Mouse (Mus musculus) lung, adult 2 months (tissue): ENCODE measurements around the gene Cdkl1. TPM values are rescaled to one million over a fixed set of nuclear protein-coding genes. Genes with fewer than 3 reads are reported as not detected.

ENCODE experiments used
- DNase-seq: peaks from one replicate; pipeline ENCODE4 v3.0.0; 2022
- H3K4me1 ChIP-seq: fragments of 200-500 bp; 2 replicates; pipeline ENCODE4 v1.6.1; 2011; ENCODE audit warnings: low read length; ENCODE audit not compliant: control insufficient read depth, insufficient read depth
- H3K4me3 ChIP-seq: fragments of 200-500 bp; replicated peaks from 2 replicates; pipeline ENCODE3; 2011; ENCODE audit warnings: low read depth, mild to moderate bottlenecking, control low read depth, low read length; ENCODE audit errors: extremely low read depth
- CTCF ChIP-seq: fragments of 200-500 bp; IDR thresholded peaks from 2 replicates; pipeline ENCODE4 v1.5.1; 2011; ENCODE audit warnings: mild to moderate bottlenecking, low read length, control low read depth; ENCODE audit not compliant: insufficient read depth
- POLR2A ChIP-seq: fragments of 200-500 bp; IDR thresholded peaks from 2 replicates; pipeline ENCODE4 v1.6.1; 2011; ENCODE audit warnings: low read depth, mild to moderate bottlenecking, control low read depth, low read length, borderline replicate concordance; ENCODE audit errors: extremely low read depth
- WGBS: fragments of 180-500 bp; shearing (Covaris S2); methylation state at CpG from one replicate; pipeline ENCODE4 v1.1.7; 2018; 5-methylcytosine and 5-hydroxymethylcytosine counted together
- polyA plus RNA-seq: library from polyadenylated mRNA; depleted of rRNA; stranded (reverse); fragments of >200 nt; gene quantifications from 2 replicates; pipeline ENCODE4 v1.2.3, GENCODE M21; 2012

The Cdkl1 gene
- polyA plus RNA-seq, 1 experiment: 1.8 TPM

DNA sequence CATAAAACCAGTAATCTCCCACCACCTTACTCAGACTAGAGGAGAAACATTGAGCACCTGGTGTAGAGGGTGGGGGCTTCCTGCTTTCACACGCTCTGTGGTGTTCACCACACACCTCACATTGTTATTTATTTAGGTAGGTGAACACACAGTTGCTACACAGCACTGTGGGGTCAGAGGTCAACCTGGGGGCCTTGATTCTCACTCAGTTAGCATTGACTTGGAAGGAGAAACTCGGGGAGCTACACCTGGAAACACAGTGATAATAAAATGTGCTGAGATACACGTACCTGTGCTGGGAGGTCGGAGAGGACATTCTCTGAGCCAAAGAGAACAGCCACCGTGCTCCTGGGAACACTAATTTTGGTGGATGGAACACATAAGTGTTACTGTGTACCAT is 2.7 kb downstream of the Cdkl1 start:
- 88% methylated on average over 5 of the region's 5 CpGs for WGBS
- no peak for TF ChIP-seq POLR2A
- no peak for TF ChIP-seq CTCF
- DNase-seq: no peak
- Histone ChIP-seq H3K4me3 (no peak overlapping the region), H3K4me1 (peaks cover 7% of the 10 kb centered on the region)

DNA sequence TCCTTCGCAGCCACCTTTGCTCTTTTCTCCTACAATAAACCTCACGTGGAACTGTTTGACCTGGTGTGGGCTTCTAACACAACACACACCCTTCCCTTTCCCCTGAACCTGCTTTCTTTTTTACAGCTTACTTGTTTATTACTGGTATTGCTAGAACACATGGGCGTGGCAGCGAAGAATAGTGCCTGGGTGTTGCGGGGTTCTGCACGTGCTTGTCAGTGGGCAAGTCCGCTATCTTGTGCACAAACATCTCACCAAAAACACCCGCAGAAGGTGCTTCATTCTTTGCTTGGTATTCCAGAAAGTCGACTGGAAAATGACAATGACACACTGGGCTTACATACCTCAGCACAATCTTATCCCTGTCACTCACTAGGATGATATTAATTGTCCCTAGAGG is 5.6 kb downstream of the Cdkl1 start:
- 85% methylated on average over 9 of the region's 9 CpGs for WGBS
- DNase-seq: no peak
- H3K4me1 ChIP-seq: no peaks in the 10 kb centered on the region
- TF ChIP-seq CTCF: no peak
- no peak for TF ChIP-seq POLR2A
- no peak overlapping the region for H3K4me3 ChIP-seq

DNA sequence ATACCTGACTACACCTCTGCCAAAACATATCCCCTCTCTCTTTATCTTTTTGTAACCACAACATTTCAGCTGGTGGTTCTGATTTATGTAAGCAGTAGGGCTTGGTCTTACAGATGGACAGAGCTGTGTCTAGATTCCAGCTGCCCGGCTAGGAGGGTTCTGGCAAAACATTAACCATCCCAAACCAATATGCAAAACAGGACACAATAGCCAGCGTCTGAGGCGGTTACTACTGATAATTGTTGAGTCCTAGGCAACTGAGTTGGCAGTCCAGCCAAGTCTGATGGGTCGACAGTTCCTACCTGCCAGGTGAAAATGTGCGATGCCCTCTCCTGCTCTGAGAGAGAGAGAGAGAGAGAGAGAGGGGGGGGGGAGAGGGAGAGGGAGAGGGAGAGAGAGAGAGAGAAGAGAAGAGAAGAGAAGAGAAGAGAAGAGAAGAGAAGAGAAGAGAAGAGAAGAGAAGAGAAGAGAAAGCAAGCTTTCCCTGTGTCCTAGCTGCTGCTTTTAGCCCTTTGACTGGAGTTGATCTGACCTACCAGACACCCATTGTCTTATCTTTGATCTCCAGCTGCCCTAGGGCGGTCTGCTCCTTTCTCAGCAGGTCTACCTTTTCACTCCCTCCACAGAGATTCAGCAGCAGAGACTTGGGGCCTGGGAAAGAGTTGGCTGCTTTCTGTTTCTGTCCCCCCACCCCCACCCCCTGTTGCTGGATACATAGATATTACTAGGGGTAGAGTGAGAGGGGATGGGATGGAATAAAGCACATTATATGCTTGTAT is 7.6 kb downstream of the Cdkl1 start:
- Histone ChIP-seq H3K4me1 (no peaks in the 10 kb centered on the region), H3K4me3 (no peak overlapping the region)
- no peak for DNase-seq
- WGBS: 67% methylated on average over 6 of the region's 6 CpGs
- TF ChIP-seq POLR2A (no peak), CTCF (no peak)

DNA sequence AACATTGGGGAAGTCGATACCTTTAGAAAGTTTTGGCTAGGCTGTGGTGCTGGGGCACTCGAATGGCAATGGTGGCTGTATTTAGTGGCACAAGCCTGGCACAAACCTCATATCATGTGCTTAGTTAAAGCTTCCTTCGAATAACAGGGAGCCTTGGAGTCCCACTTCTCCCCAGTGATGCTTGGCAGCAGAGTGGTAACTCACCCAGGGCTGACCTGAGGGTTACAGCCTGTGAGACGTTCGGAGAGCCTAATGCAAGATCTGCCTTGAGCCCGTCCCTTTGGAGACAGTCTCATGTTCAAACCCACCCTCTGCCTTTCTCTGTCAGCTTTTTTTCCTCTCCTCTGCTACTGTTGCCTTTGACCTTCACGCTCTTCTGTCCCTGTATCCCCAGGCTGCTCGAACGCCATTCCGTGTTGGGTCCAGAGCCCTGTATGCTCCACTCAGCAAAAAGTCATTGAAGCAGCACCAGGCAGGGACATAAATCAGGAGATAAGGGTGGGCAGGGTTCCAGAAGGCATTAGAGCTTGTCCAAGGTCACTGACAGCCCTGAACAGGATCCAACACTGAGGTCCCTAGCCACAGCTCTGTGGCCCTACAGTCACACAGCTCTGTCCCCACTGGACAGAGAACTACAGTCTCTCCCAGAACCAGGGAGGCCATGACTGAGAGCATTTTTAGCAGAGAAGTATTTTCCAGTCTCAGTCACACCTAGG is 9.0 kb downstream of the Cdkl1 start:
- TF ChIP-seq POLR2A: no peak
- no peak for TF ChIP-seq CTCF
- 69% methylated on average over 10 of the region's 10 CpGs for WGBS
- DNase-seq: no peak
- no peaks in the 10 kb centered on the region for H3K4me1 ChIP-seq
- H3K4me3 ChIP-seq: no peak overlapping the region

DNA sequence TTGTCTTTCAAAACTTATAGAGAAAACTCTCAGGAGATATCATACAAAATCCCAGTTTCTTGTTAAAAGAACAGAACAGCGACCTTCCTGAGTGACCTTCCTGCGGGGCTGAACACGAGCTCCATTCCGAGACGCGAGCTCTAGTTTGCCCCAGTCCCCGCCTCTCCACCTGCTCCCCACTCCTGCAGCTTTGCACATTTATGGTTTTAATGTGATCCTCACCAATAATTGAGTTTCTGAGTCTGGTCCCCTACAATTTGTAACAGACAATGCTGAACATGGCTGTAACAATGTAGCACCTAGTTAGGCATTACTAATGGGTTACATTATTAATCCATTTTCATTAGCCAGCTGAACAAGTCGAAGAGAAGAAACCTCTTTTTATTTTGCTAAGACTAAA is 9.6 kb downstream of the Cdkl1 start:
- no peak overlapping the region for H3K4me3 ChIP-seq
- 90% methylated on average over 8 of the region's 8 CpGs for WGBS
- no peak for TF ChIP-seq CTCF
- no peak for TF ChIP-seq POLR2A
- no peaks in the 10 kb centered on the region for H3K4me1 ChIP-seq
- no peak for DNase-seq

DNA sequence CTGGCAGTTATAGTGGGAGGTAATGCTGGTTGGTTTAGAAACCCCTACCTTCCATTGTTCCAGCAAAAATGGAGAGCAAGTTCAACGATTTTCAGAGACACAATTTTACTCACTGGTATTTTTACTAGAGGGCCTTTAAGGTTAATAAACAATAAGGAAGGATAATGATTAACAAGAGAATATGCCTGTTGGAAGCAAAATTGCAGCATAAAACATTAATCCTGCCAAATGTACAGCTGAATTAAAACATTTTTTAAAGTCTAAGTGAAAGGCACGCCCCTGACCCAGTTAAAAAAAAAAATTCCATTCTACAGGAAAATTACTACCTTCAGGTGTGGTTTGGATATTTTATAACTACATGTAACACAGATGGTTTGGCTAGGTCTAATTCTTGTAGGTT is 13.1 kb downstream of the Cdkl1 start:
- Histone ChIP-seq H3K4me3 (no peak overlapping the region), H3K4me1 (no peaks in the 10 kb centered on the region)
- TF ChIP-seq CTCF (no peak), POLR2A (no peak)
- no peak for DNase-seq
- 60% methylated on average over 2 of the region's 2 CpGs for WGBS

DNA sequence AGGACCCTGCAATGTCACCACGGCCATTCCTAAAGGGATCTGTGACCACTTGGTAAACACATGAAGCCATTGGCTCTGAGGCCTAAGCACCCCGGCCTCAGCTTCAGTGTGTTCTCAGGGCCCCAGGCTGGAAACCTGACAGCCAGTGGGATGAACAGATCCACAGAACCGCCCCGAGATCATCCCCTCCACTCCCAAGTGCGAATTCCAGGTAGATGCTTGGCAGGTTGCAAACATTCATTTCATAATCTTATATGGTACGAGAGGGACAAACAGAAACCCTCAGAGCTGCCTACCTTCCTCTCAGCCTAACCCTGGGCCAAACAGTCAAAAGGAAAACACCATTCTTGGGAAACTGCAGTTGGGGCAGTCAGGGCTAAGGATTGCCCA is 13.7 kb downstream of the Cdkl1 start:
- 66% methylated on average over 6 of the region's 6 CpGs for WGBS
- DNase-seq: no peak
- no peak for TF ChIP-seq CTCF
- TF ChIP-seq POLR2A: no peak

DNA sequence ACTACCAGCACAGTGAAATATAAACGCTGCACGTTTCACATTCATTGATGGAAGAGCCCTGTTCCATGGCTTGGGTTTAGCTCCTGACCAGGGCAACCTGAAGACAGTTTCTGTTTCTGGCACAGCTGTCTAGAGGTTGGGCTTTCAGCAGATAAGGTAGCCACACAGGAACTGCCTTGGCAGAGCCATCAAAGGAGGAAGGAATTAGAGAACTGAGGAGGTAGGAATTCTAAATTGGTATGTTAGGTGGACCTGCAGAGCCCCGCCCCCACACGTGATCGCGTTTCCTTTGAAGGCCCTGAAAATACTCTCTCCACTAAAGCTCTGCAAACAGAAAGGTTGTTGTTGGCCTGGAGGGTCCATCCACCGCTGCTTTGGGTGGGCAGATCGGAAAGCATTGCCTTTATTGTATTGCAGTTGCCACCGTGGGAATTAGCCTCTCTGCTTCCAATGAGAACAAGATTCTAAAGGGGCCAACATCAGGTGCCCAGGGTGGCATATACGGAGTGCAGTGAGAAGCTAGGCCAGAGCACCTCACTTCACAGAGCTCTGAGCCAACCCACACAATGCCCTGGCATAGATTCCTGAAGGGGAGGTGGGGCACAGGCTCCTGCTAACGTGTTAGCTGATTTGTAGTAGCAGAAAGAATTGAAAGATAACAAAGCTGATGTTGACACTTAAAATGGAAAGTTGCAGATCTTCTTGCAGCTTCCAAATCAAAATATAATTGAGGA is 14.3 kb downstream of the Cdkl1 start:
- no peak for DNase-seq

More for the DNA sequence above, 13.7 kb downstream of the Cdkl1 start:
- Histone ChIP-seq H3K4me1 (no peaks in the 10 kb centered on the region), H3K4me3 (no peak overlapping the region)

DNA sequence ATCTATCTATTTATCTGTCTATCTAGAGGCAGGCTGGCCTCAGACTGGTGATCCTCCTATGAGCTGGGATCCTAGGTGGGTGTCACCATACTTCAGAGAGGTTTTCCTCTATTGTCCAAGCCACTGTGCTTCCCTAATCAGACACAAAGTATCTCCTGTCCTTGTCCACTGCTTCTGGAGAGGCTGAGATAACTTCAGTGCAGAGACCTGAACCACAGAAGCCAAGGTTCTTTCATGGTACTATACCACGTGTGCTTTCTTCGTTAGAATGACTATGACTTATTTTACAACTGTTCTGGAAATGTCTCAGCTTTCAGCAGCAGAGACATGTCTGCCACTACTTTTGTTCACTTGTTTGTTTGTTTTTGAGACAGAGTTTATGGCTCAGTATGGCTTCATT is 22.2 kb downstream of the Cdkl1 start:
- Histone ChIP-seq H3K4me1 (no peaks in the 10 kb centered on the region), H3K4me3 (no peak overlapping the region)
- DNase-seq: no peak
- TF ChIP-seq CTCF (no peak), POLR2A (no peak)
- WGBS: 68% methylated on average over 2 of the region's 2 CpGs

More for the DNA sequence above, 14.3 kb downstream of the Cdkl1 start:
- Histone ChIP-seq H3K4me1 (no peaks in the 10 kb centered on the region), H3K4me3 (no peak overlapping the region)
- 52% methylated on average over 11 of the region's 11 CpGs for WGBS
- TF ChIP-seq CTCF: no peak
- no peak for TF ChIP-seq POLR2A
